ENCODE assay signal across 8 mouse cellular contexts in the genomic region with DNA sequence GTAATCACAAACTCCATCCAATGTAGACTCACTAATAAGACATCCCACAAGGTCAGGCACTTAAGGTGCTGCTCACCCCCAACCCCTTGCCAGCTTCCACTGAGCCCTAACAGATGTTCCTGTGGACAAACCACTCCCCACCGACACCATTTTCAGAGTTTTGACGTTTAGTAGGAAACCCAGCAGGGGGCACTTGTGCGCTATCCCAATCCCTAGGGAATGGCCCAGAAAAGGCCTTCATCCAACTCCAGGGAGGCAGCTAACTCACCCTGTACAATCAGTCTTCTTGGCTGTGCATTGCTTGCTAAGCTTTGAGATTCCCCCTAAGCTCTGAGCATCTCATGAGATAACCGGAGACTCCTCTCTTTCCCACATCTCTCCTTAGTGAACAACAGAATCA.
DNase-seq lines count a peak whose midpoint lies in the region; ATAC-seq lines count a peak whose summit lies in the region.

No protein-coding gene starts in this region.

- no peak for ATAC-seq in cerebellum, adult (ENCODE audit: insufficient number of reproducible peaks, low FRiP score, low TSS enrichment)

- intact Hi-C loops in left cerebral cortex, postnatal 4 days (cut with DNase I), result no loop called here

- peak; percentile 56 to 68 for DNase-seq in left cerebral cortex, adult 18-20 months (ENCODE audit: low spot score in 2 of 2)
- DNase-seq in left cerebral cortex, postnatal 4 days, result no peak
- DNase-seq in adrenal gland, postnatal 10 days, result peak; percentile 56
- peak; percentile 60 for DNase-seq in kidney, adult 9 months
- peak; percentile 16 for DNase-seq in retina, adult 2 months (ENCODE audit: low read depth, low spot score)
- DNase-seq in urinary bladder, postnatal 4 days (ENCODE audit: low spot score in 2 of 2), result no peak
- no peak for DNase-seq in cerebellum, postnatal 14 days

Comparison
In these comparisons a context has a peak if more than half of its experiments do, and no peak if none do; other contexts are left out.
1. DNase-seq: peak in left cerebral cortex, adult 18-20 months (2 of 2), adrenal gland, postnatal 10 days (single experiment), kidney, adult 9 months (single experiment) and retina, adult 2 months (single experiment); none in left cerebral cortex, postnatal 4 days (single experiment), urinary bladder, postnatal 4 days (0 of 2) and cerebellum, postnatal 14 days (0 of 2).